Mouse (Mus musculus) lung, embryonic 14.5 days (tissue): ENCODE results near the gene Rbm28. TPM values are rescaled to one million over a fixed set of nuclear protein-coding genes. Genes with fewer than 3 reads are reported as not detected.

Experiments
- ATAC-seq: fragments of 200-750 bp; cut with Nextera tagmentation; 2 replicates; pipeline ENCODE4 v1.8.0; 2017; ENCODE audit warnings: mild to moderate bottlenecking, moderate TSS enrichment, moderate library complexity; ENCODE audit not compliant: insufficient read depth
- DNase-seq: peaks from one replicate; pipeline ENCODE4 v3.0.0-alpha.2; 2015
- H3K27ac ChIP-seq: fragments of 300-500 bp; sonication (generic); 2 replicates; pipeline ENCODE4 v1.5.1; 2014; ENCODE audit warnings: low read depth, mild to moderate bottlenecking, moderate library complexity
- H3K27me3 ChIP-seq: fragments of 300-500 bp; sonication (generic); 2 replicates; pipeline ENCODE4 v1.6.1; 2014; ENCODE audit warnings: low read length, control low read depth; ENCODE audit not compliant: insufficient read depth
- H3K36me3 ChIP-seq: fragments of 300-500 bp; sonication (generic); 2 replicates; pipeline ENCODE4 v1.6.1; 2014; ENCODE audit warnings: control low read depth; ENCODE audit not compliant: insufficient read depth
- H3K4me1 ChIP-seq: fragments of 300-500 bp; sonication (generic); 2 replicates; pipeline ENCODE4 v1.6.1; 2014; ENCODE audit warnings: antibody characterized with exemption, control low read depth; ENCODE audit not compliant: insufficient read depth
- H3K4me2 ChIP-seq: fragments of 300-500 bp; sonication (generic); 2 replicates; pipeline ENCODE4 v1.6.1; 2014; ENCODE audit warnings: mild to moderate bottlenecking
- H3K4me3 ChIP-seq: fragments of 300-500 bp; sonication (generic); 2 replicates; pipeline ENCODE4 v1.5.1; 2014; ENCODE audit warnings: low read depth, low read length
- H3K9ac ChIP-seq: fragments of 300-500 bp; sonication (generic); 2 replicates; pipeline ENCODE4 v1.6.1; 2014
- H3K9me3 ChIP-seq: fragments of 300-500 bp; sonication (generic); 2 replicates; pipeline ENCODE4 v1.6.1; 2016; ENCODE audit warnings: low read depth, low read length, control low read depth
- CTCF ChIP-seq: IDR thresholded peaks from 2 replicates; pipeline ENCODE4 v1.5.1; 2016; ENCODE audit warnings: antibody characterized with exemption, low read depth
- WGBS: fragments of 180-500 bp; shearing (Covaris S2); extraction: QIAGEN DNeasy Blood & Tissue Kit; methylation state at CpG from one replicate; pipeline ENCODE4 v1.1.7; 2014; 5-methylcytosine and 5-hydroxymethylcytosine counted together
- polyA plus RNA-seq: library from polyadenylated mRNA; unstranded; fragments of >200 nt; fragmentation: Nextera tagmentation; extraction: Ambion mirVana; gene quantifications from 2 replicates; pipeline ENCODE4 v1.2.1, GENCODE M21; 2014

The Rbm28 gene
- polyA plus RNA-seq, 1 experiment from 2014 or later: 55.1 TPM

DNA sequence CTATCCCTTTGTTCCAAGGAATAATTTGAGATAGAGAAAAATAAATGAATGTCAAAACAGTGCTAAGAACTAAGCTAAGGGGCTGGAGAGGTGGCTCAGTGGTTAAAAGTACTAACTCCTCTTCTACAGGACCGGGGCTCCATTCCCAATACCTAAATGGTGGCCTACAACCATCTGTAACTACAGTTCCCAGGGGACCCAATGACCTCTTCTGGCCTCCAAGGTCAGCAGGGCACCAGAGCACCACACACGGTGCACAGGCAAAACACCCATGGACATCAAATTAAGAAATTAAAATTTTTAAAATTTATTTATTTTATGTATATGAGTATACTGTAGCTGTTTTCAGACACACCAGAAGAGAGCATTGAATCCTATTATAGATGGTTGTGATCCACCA is 4.0 kb downstream of the Rbm28 start:
- TF ChIP-seq CTCF: no peak
- no peak overlapping the region for H3K27ac ChIP-seq
- DNase-seq (no peak), ATAC-seq (no peak)
- no peak overlapping the region for H3K4me2 ChIP-seq
- H3K4me3 ChIP-seq: no peak overlapping the region
- H3K9me3 ChIP-seq: no peaks in the 10 kb centered on the region
- no peaks in the 10 kb centered on the region for H3K27me3 ChIP-seq
- WGBS: 84% methylated on average over 2 of the region's 2 CpGs
- peaks cover 6% of the 10 kb centered on the region; the same call in 1 of the 2 replicates for H3K4me1 ChIP-seq
- H3K36me3 ChIP-seq: peaks cover 40% of the 10 kb centered on the region
- H3K9ac ChIP-seq: no peak overlapping the region

DNA sequence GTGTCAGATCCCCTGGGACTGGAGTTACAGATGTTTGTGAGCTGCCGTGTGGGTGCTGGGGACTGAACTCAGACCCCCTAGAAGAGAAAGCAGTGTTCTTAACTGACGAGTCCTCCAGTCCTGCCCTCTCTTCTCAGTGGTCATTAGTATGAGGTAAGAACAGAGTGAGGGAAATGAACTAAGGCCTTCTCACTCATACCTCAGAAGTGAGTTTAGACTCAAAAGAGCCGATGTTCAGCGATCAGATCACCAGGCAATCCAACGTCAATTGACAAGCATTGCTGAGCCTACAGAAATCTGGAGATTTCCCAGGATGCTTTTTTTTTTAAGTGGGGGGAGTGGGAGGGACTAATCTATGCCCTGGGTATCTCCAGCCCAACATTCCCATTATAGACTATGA is 8.5 kb downstream of the Rbm28 start:
- no peak overlapping the region for H3K9ac ChIP-seq
- 90% methylated on average over 5 of the region's 5 CpGs for WGBS
- H3K27me3 ChIP-seq: no peaks in the 10 kb centered on the region
- no peak overlapping the region for H3K4me3 ChIP-seq
- no peak overlapping the region for H3K4me2 ChIP-seq
- H3K27ac ChIP-seq: no peak overlapping the region
- ATAC-seq (no peak), DNase-seq (no peak)
- H3K4me1 ChIP-seq: no peaks in the 10 kb centered on the region
- TF ChIP-seq CTCF: no peak
- no peaks in the 10 kb centered on the region for H3K9me3 ChIP-seq
- H3K36me3 ChIP-seq: peaks cover 75% of the 10 kb centered on the region

DNA sequence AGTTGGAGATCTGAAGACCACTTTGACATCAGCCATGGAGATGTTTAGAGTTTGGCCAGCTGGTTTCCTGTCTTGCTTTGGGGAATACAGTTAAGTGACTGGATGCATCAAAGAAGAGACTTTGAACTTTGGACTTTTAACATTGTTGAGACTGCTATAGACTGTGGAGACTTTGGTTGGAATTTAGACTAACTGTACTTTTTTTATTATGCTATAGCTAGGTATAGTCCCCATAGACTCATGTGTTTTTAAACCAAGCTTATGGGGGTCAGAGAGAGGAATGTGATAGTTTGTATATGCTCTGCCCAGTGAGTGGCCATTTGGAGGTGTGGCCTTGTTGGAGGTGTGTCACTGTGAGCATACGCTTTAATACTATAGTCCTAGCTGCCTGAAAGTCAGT is 14.8 kb downstream of the Rbm28 start:
- Histone ChIP-seq H3K9me3 (no peaks in the 10 kb centered on the region), H3K4me3 (no peak overlapping the region), H3K4me2 (no peak overlapping the region), H3K27ac (no peak overlapping the region), H3K27me3 (no peaks in the 10 kb centered on the region), H3K4me1 (no peaks in the 10 kb centered on the region), H3K36me3 (peaks cover 43% of the 10 kb centered on the region), H3K9ac (no peak overlapping the region)
- no peak for TF ChIP-seq CTCF
- DNase-seq (no peak), ATAC-seq (no peak)
- 64% methylated on average over 1 of the region's 1 CpGs for WGBS

DNA sequence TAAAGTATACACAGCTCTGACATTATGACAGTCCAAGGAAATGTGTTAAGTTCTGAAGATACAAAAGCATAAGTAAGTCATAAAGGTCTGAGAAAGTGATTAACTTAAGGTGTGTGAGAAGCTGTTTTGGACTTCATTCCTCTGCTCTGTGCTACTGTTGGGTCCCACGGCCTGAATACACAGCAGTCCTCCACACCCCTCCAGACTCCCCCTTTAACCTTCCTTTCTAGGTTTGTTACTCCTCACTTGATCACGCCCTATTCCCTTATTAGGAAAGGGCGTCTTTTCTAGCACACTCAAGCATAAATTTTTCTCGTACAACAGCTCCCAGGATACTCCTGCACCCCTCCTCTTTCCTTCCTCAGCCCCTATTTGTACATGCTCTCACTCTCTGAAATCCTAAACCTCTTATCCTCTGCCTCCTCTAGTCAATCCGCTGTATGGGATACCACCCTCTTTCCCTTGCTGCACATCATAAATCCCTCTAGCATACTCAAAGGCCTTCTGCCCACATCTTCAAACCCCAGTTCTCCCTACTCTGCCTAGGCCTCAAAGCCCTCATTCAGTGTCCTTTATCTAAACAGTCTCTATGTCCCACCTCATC is 17.3 kb downstream of the Rbm28 start:
- 76% methylated on average over 5 of the region's 5 CpGs for WGBS
- ATAC-seq: no peak
- H3K36me3 ChIP-seq: peaks cover 27% of the 10 kb centered on the region

GRCm38 (mm10) chr6:29146641-29147040 is 18.2 kb downstream of the Rbm28 start:
- Histone ChIP-seq H3K27ac (no peak overlapping the region), H3K36me3 (peaks cover 21% of the 10 kb centered on the region; the same call in 1 of the 2 replicates), H3K9ac (no peak overlapping the region), H3K4me3 (no peak overlapping the region), H3K27me3 (no peaks in the 10 kb centered on the region), H3K9me3 (no peaks in the 10 kb centered on the region), H3K4me2 (no peak overlapping the region), H3K4me1 (no peaks in the 10 kb centered on the region)
- WGBS: 63% methylated on average over 7 of the region's 7 CpGs
- TF ChIP-seq CTCF: no peak
- DNase-seq: no peak
- ATAC-seq: no peak

More for the DNA sequence above, 17.3 kb downstream of the Rbm28 start:
- no peaks in the 10 kb centered on the region for H3K9me3 ChIP-seq
- H3K4me1 ChIP-seq: no peaks in the 10 kb centered on the region
- H3K4me2 ChIP-seq: no peak overlapping the region
- H3K4me3 ChIP-seq: no peak overlapping the region
- H3K9ac ChIP-seq: no peak overlapping the region
- no peak for DNase-seq
- no peaks in the 10 kb centered on the region for H3K27me3 ChIP-seq
- H3K27ac ChIP-seq: no peak overlapping the region
- TF ChIP-seq CTCF: no peak

GRCm38 (mm10) chr6:29145456-29146307 is 19.1 kb downstream of the Rbm28 start:
- ATAC-seq: no peak
- H3K4me2 ChIP-seq: no peak overlapping the region
- TF ChIP-seq CTCF: no peak
- DNase-seq: no peak
- no peaks in the 10 kb centered on the region for H3K4me1 ChIP-seq
- H3K9ac ChIP-seq: no peak overlapping the region
- H3K27ac ChIP-seq: no peak overlapping the region
- H3K27me3 ChIP-seq: no peaks in the 10 kb centered on the region
- WGBS: 57% methylated on average over 12 of the region's 12 CpGs
- peaks cover 21% of the 10 kb centered on the region; the same call in 1 of the 2 replicates for H3K36me3 ChIP-seq
- no peak overlapping the region for H3K4me3 ChIP-seq
- no peaks in the 10 kb centered on the region for H3K9me3 ChIP-seq

DNA sequence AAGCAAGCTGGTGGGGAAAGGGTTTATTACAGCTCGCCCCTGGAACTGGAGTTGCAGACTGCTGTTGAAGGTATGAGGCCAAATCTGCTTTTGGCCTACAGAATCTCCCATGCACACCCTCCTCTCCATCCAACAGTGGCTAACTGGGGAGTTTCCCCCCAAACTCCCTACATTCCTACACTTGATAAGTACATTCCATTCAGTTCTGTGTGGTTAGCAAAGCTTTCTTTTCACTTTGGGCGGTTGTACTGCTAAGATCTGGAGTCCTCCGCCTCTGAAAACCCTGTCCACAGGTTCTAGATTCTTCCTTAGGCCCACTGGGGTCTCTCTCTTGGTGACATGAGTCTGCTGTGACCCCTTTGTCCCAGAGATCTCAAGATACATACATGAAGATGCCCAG is 19.8 kb downstream of the Rbm28 start:
- no peak overlapping the region for H3K4me2 ChIP-seq
- H3K36me3 ChIP-seq: peaks cover 24% of the 10 kb centered on the region; the same call in 1 of the 2 replicates
- DNase-seq (no peak), ATAC-seq (no peak)
- H3K4me3 ChIP-seq: no peak overlapping the region
- no peak overlapping the region for H3K27ac ChIP-seq
- H3K27me3 ChIP-seq: no peaks in the 10 kb centered on the region
- no peak for TF ChIP-seq CTCF
- no peak overlapping the region for H3K9ac ChIP-seq
- no peaks in the 10 kb centered on the region for H3K4me1 ChIP-seq
- no peaks in the 10 kb centered on the region for H3K9me3 ChIP-seq
- 73% methylated on average over 3 of the region's 3 CpGs for WGBS
